8 mouse cellular contexts compared by ENCODE assay signal in the genomic region with DNA sequence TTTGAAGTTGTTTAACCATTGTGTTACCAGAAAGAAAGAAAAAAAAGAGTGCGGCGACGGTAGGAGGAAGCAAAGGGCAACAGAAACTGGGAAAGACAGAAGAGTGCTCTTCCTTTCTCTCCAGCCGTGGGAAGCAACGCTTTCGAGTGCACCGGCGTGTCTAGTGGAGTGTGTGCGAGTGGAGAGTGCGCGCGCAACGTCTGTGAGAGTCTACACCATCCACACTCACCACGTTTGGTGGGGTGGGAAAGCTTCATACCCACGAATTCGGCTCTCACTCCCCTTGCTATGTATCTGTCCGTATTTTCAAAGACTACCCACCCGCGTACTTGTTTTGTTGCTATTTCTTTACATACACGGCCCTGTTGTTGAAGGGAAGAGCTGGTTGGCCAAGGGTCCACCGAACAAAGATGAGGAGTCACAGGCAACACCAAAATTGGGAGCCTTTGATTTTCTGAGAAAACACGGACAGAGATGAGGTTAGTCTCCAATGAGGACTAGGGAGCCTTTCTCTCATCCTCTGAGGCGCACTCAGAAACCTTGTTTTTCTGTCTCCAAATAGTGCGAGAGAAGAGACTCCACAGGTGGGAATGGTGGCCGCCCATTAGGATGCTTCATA. TPM values are rescaled to one million over a fixed set of nuclear protein-coding genes. Genes with fewer than 3 reads are reported as not detected.
DNase-seq lines count a peak whose midpoint lies in the region; ATAC-seq lines count a peak whose summit lies in the region.

No protein-coding gene starts in this region.

- H3K27ac ChIP-seq in heart, embryonic 12.5 days (ENCODE audit: poor library complexity, severe bottlenecking), result no peak overlapping the region
- no peak overlapping the region for H3K27ac ChIP-seq in hindbrain, embryonic 11.5 days (ENCODE audit: low read depth, low read length)
- H3K27ac ChIP-seq in midbrain, embryonic 13.5 days, result no peak overlapping the region

- H3K9ac ChIP-seq in heart, embryonic 12.5 days, result no peak overlapping the region
- no peak overlapping the region for H3K9ac ChIP-seq in hindbrain, embryonic 11.5 days (ENCODE audit: low read depth, low read length)
- H3K9ac ChIP-seq in midbrain, embryonic 13.5 days (replicated peaks), result 0 out of 2 replicates have a peak overlapping the region, but pooled peaks have one; percentile 2

- no peak for DNase-seq in heart, postnatal 25 days (ENCODE audit: low spot score)
- DNase-seq in R1 (ENCODE audit: low read depth, low spot score), result peak; percentile 43
- peak; percentile 56 for DNase-seq in hindbrain, embryonic 11.5 days (ENCODE audit: low spot score)
- DNase-seq in testis, postnatal 14 days (ENCODE audit: low spot score), result no peak
- DNase-seq in left cerebral cortex, postnatal 14 days (ENCODE audit: low spot score in 2 of 2), result no peak
- no peak for DNase-seq in layer of hippocampus, adult 11-12 months (ENCODE audit: low spot score)

- intact Hi-C loops in heart, postnatal 25 days (cut with DNase I), result no loop called here
- intact Hi-C loops in left cerebral cortex, postnatal 14 days (cut with DNase I), result loop anchor here (5.0 kb wide), 1 partner anchor 85 kb away; no protein-coding TSS in a partner anchor

- peaks cover 11% of the 10 kb centered on the region for H3K9me3 ChIP-seq in heart, embryonic 12.5 days (replicated peaks)
- H3K9me3 ChIP-seq in hindbrain, embryonic 11.5 days (ENCODE audit: control insufficient read depth, low read length), result 0 out of 2 replicates have a peak, but pooled peaks cover 3% of the 10 kb centered on the region
- peaks cover 11% of the 10 kb centered on the region for H3K9me3 ChIP-seq in midbrain, embryonic 13.5 days

- 5% methylated on average over 25 of the region's 25 CpGs for WGBS in heart, embryonic 12.5 days
- WGBS in hindbrain, embryonic 11.5 days, result 2% methylated on average over 25 of the region's 25 CpGs
- WGBS in midbrain, embryonic 13.5 days, result under 1% methylated on average over 25 of the region's 25 CpGs

- no peak for ATAC-seq in heart, embryonic 12.5 days (ENCODE audit: insufficient number of reproducible peaks, low FRiP score)
- no peak for ATAC-seq in hindbrain, embryonic 11.5 days (ENCODE audit: low FRiP score)
- no peak for ATAC-seq in midbrain, embryonic 13.5 days

- H3K36me3 ChIP-seq in heart, embryonic 12.5 days, result no peaks in the 10 kb centered on the region
- H3K36me3 ChIP-seq in hindbrain, embryonic 11.5 days (ENCODE audit: control insufficient read depth, insufficient read depth, low read length), result no peaks in the 10 kb centered on the region
- H3K36me3 ChIP-seq in midbrain, embryonic 13.5 days, result no peaks in the 10 kb centered on the region

- peaks cover 33% of the 10 kb centered on the region for H3K4me1 ChIP-seq in heart, embryonic 12.5 days (replicated peaks)
- peaks cover 11% of the 10 kb centered on the region for H3K4me1 ChIP-seq in hindbrain, embryonic 11.5 days (replicated peaks; ENCODE audit: control insufficient read depth, insufficient read depth, low read length)
- H3K4me1 ChIP-seq in midbrain, embryonic 13.5 days (replicated peaks), result peaks cover 53% of the 10 kb centered on the region

- peak overlapping the region; percentile 70 for H3K4me2 ChIP-seq in heart, embryonic 12.5 days
- H3K4me2 ChIP-seq in hindbrain, embryonic 11.5 days (replicated peaks; ENCODE audit: low read depth, low read length), result peak overlapping the region; percentile 67
- peak overlapping the region; percentile 70 for H3K4me2 ChIP-seq in midbrain, embryonic 13.5 days (replicated peaks)

- H3K4me3 ChIP-seq in heart, embryonic 12.5 days, result peak overlapping the region; percentile 34
- H3K4me3 ChIP-seq in hindbrain, embryonic 11.5 days (ENCODE audit: low read depth, low read length), result peak overlapping the region; percentile 24
- peak overlapping the region; percentile 45 for H3K4me3 ChIP-seq in midbrain, embryonic 13.5 days (replicated peaks)

- H3K27me3 ChIP-seq in heart, embryonic 12.5 days (replicated peaks), result peaks cover 94% of the 10 kb centered on the region
- peaks cover 76% of the 10 kb centered on the region for H3K27me3 ChIP-seq in hindbrain, embryonic 11.5 days (ENCODE audit: control insufficient read depth, insufficient read depth, low read length)
- peaks cover 99% of the 10 kb centered on the region for H3K27me3 ChIP-seq in midbrain, embryonic 13.5 days

RNA-seq across cellular contexts. Expression of a gene that starts 0.8 kb away (rescaled TPM):
- not detected in 2 replicates for polyA plus RNA-seq in heart, embryonic 12.5 days (2016; fragmentation: Nextera tagmentation; extraction: Ambion mirVana)
- total RNA-seq in heart, postnatal 25 days (2021), result not detected
- polyA plus RNA-seq in hindbrain, embryonic 11.5 days (2014; fragmentation: Nextera tagmentation; extraction: Ambion mirVana), result 6.7 and 11.3 TPM in 2 replicates
- 10.7 and 16.2 TPM in 2 replicates for polyA plus RNA-seq in midbrain, embryonic 13.5 days (2015; fragmentation: Nextera tagmentation; extraction: Ambion mirVana)
- total RNA-seq in left cerebral cortex, postnatal 14 days (2021), result under 1 TPM; 0.46 to 0.68 TPM

Comparison
In these comparisons a context has a peak if more than half of its experiments do, and no peak if none do; other contexts are left out.
1. DNase-seq: peak in R1 (single experiment) and hindbrain, embryonic 11.5 days (single experiment); none in heart, postnatal 25 days (single experiment), testis, postnatal 14 days (single experiment), left cerebral cortex, postnatal 14 days (0 of 2) and layer of hippocampus, adult 11-12 months (single experiment).
2. Peak in every context shown above with its lines, with median percentiles within 50 percentile points of each other: H3K4me2 ChIP-seq and H3K4me3 ChIP-seq.